Mouse (Mus musculus) myocyte (in vitro differentiated cells): ENCODE data around the gene Lamb3. TPM values are rescaled to one million over a fixed set of nuclear protein-coding genes. Genes with fewer than 3 reads are reported as not detected.

ENCODE experiments used
- H3K27me3 ChIP-seq: one replicate; pipeline ENCODE4 v1.6.1; 2011; ENCODE audit not compliant: control insufficient read depth, insufficient read depth, insufficient read length
- H3K36me3 ChIP-seq: one replicate; pipeline ENCODE4 v1.6.1; 2011; ENCODE audit not compliant: control insufficient read depth, insufficient read depth
- H3K4me2 ChIP-seq: one replicate; pipeline ENCODE4 v1.6.1; 2011; ENCODE audit warnings: low read depth, control low read depth
- H3K4me3 ChIP-seq: one replicate; pipeline ENCODE4 v1.5.1; 2011; ENCODE audit warnings: mild to moderate bottlenecking, control low read depth, moderate library complexity
- H3K79me2 ChIP-seq: one replicate; pipeline ENCODE4 v1.6.1; 2011; ENCODE audit not compliant: control insufficient read depth, insufficient read depth
- H3ac ChIP-seq: one replicate; pipeline ENCODE4 v1.6.1; 2011; ENCODE audit not compliant: control insufficient read depth, insufficient read length
- CEBPB ChIP-seq: IDR thresholded peaks from 2 replicates; pipeline ENCODE4 v1.6.1; 2011; ENCODE audit warnings: mild to moderate bottlenecking, moderate library complexity; ENCODE audit not compliant: poor library complexity, insufficient read depth, severe bottlenecking
- E2F4 ChIP-seq: IDR thresholded peaks from one replicate; pipeline ENCODE4 v1.6.1; 2011; ENCODE audit warnings: mild to moderate bottlenecking, control low read depth, moderate library complexity; ENCODE audit not compliant: insufficient read depth
- MAX ChIP-seq: IDR thresholded peaks from one replicate; pipeline ENCODE4 v1.6.1; 2011; ENCODE audit warnings: low read depth, mild to moderate bottlenecking, control low read depth
- MYOD1 ChIP-seq, 3 experiments: IDR thresholded peaks; one replicate each; pipeline ENCODE4 v1.6.1; 2011; ENCODE audit warnings: control low read depth in 2 of 3, low read depth in 2 of 3, mild to moderate bottlenecking in 2 of 3, moderate library complexity in 1 of 3; ENCODE audit not compliant: insufficient read length in 2 of 3, control insufficient read depth in 1 of 3
- MYOG ChIP-seq, 3 experiments: IDR thresholded peaks; one replicate each; pipeline ENCODE4 v1.6.1; 2011; ENCODE audit warnings: control low read depth in 2 of 3, low read depth in 2 of 3, mild to moderate bottlenecking in 2 of 3; ENCODE audit not compliant: insufficient read length in 2 of 3, control insufficient read depth in 1 of 3, insufficient read depth in 1 of 3
- POLR2A ChIP-seq: IDR thresholded peaks from one replicate; pipeline ENCODE4 v1.6.1; 2011; ENCODE audit warnings: low read depth, mild to moderate bottlenecking, control low read depth, moderate library complexity; ENCODE audit not compliant: insufficient read length
- POLR2AphosphoS2 ChIP-seq: IDR thresholded peaks from one replicate; pipeline ENCODE4 v1.6.1; 2011; ENCODE audit warnings: low read depth, control low read depth; ENCODE audit not compliant: insufficient read length
- REST ChIP-seq: IDR thresholded peaks from one replicate; pipeline ENCODE4 v1.6.1; 2011; ENCODE audit warnings: mild to moderate bottlenecking, control low read depth, moderate library complexity; ENCODE audit not compliant: insufficient read depth, insufficient read length
- SRF ChIP-seq: IDR thresholded peaks from one replicate; pipeline ENCODE4 v1.6.1; 2011; ENCODE audit warnings: low read depth; ENCODE audit not compliant: control insufficient read depth, insufficient read length
- TCF12 ChIP-seq: IDR thresholded peaks from one replicate; pipeline ENCODE4 v1.6.1; 2011; ENCODE audit warnings: mild to moderate bottlenecking, control low read depth; ENCODE audit not compliant: poor library complexity, insufficient read depth, severe bottlenecking
- TCF3 ChIP-seq: IDR thresholded peaks from one replicate; pipeline ENCODE4 v1.6.1; 2011; ENCODE audit warnings: low read depth, control low read depth; ENCODE audit not compliant: insufficient read length
- USF1 ChIP-seq: IDR thresholded peaks from one replicate; pipeline ENCODE4 v1.6.1; 2011; ENCODE audit warnings: low read depth, mild to moderate bottlenecking, control low read depth, moderate library complexity
- polyA plus RNA-seq: library from polyadenylated mRNA; unstranded; fragments of >200 nt; fragmentation: generic; extraction: Trizol; gene quantifications from one replicate; pipeline ENCODE4 v1.2.1, GENCODE M21; 2012; ENCODE audit warnings: missing spikeins

Lamb3 gene
- polyA plus RNA-seq, 1 experiment, result 15.5 TPM

DNA sequence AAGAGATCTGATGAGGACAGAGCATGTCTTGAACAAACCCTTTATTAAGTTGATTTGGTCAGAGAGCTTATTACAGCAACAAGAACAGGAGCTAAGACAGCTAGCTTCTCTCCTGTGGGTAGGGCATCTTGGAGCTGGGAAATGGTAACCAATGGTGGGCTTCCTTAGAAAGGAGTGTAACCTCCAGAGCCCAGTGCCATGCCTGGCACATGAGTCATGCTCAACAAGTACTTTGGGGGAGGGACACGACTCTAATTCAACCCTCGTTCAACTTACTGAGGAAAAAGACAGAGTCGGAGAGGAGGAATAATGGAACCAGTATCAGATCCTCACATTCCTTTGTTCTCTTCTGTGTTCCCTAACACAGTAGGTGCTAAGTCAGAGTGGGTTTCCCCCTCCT is 112.2 kb downstream of the Lamb3 start:
- H3K27me3 ChIP-seq, result no peaks in the 10 kb centered on the region
- no peak overlapping the region for H3K4me3 ChIP-seq
- no peak overlapping the region for H3ac ChIP-seq
- H3K36me3 ChIP-seq, result no peaks in the 10 kb centered on the region
- no peak for TF ChIP-seq POLR2AphosphoS2
- TF ChIP-seq TCF12, result no peak
- no peak for TF ChIP-seq MAX
- TF ChIP-seq MYOG (IDR thresholded peaks at IDR 0.05; ENCODE audit: control insufficient read depth in 1 of 3, insufficient read depth in 1 of 3, insufficient read length in 2 of 3, low read depth in 2 of 3), result no peak
- no peaks in the 10 kb centered on the region for H3K79me2 ChIP-seq
- H3K4me2 ChIP-seq, result peak overlapping the region; percentile 27

DNA sequence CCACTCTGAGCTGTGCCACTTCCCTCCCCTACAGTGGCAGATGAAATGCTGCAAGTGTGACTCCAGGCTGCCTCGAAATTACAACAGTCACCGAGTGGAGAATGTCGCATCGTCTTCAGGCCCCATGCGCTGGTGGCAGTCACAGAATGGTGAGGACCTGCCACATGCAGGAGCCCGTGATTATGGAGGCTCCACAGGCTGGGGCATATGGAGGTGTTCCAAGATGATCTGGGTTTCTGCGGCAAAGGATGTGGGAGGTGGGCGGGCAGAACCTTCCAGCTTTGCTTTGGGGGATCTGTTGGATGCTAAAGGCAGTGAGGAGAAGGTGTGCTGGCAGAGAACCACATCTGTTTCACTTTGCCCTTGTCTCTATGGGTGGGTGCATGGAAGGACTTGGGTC is 112.9 kb downstream of the Lamb3 start:
- Histone ChIP-seq H3K36me3 (no peaks in the 10 kb centered on the region), H3ac (no peak overlapping the region), H3K79me2 (no peaks in the 10 kb centered on the region), H3K4me3 (no peak overlapping the region), H3K4me2 (no peak overlapping the region), H3K27me3 (no peaks in the 10 kb centered on the region)
- no peak for TF ChIP-seq MYOG (IDR thresholded peaks at IDR 0.05; ENCODE audit: control insufficient read depth in 1 of 3, insufficient read depth in 1 of 3, insufficient read length in 2 of 3, low read depth in 2 of 3)
- TF ChIP-seq REST, result no peak
- no peak for TF ChIP-seq E2F4
- no peak for TF ChIP-seq MAX
- no peak for TF ChIP-seq CEBPB
- no peak for TF ChIP-seq SRF
- TF ChIP-seq USF1, result no peak
- TF ChIP-seq POLR2AphosphoS2, result no peak
- TF ChIP-seq MYOD1 (IDR thresholded peaks at IDR 0.05; ENCODE audit: control insufficient read depth in 1 of 3, insufficient read length in 2 of 3, low read depth in 2 of 3), result no peak

DNA sequence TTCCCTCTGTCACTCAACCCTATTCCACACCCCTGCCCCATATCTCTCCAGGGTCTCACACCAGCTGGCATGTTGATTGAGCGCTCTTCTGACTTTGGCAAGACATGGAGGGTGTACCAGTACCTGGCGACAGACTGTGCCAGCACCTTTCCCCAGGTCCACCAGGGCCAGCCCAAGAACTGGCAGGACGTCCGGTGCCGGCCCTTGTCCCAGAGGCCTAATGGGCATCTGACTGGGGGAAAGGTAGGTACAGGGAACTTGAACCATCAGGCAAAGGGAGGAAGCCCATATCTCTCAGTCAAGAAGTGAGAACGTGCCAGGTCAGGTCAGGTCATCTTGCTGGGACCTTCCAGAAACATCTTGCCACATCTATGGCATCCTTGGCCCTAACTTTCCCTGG is 116.2 kb downstream of the Lamb3 start:
- no peak overlapping the region for H3K4me2 ChIP-seq
- no peaks in the 10 kb centered on the region for H3K79me2 ChIP-seq
- TF ChIP-seq USF1 (no peak), SRF (no peak), POLR2A (no peak), E2F4 (no peak), MYOG (IDR thresholded peaks at IDR 0.05; ENCODE audit: control insufficient read depth in 1 of 3, insufficient read depth in 1 of 3, insufficient read length in 2 of 3, low read depth in 2 of 3) (no peak), POLR2AphosphoS2 (no peak), MAX (no peak), TCF3 (no peak), CEBPB (no peak), MYOD1 (IDR thresholded peaks at IDR 0.05; ENCODE audit: control insufficient read depth in 1 of 3, insufficient read length in 2 of 3, low read depth in 2 of 3) (no peak), REST (no peak)
- no peak overlapping the region for H3ac ChIP-seq
- H3K4me3 ChIP-seq, result no peak overlapping the region
- H3K36me3 ChIP-seq, result no peaks in the 10 kb centered on the region
- no peaks in the 10 kb centered on the region for H3K27me3 ChIP-seq

DNA sequence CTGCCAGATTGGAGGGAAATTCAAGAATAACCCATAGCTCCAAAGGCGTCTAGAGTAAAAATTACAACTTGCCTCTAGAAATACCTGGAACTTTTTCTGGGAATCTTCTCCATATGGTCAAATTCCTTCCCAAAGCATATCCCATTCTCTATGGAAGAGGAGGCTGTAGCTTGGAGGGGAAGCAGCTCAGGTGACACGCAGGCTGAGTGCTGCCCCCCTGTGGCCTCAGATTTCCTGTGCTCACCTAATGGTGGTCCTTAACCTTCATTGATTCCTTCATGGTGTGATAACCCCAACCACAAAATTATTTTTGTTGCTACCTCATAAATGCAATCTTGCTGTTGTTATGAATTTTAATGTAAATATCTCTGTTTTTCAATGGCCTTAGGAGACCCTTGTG is 116.7 kb downstream of the Lamb3 start:
- Histone ChIP-seq H3K4me2 (no peak overlapping the region), H3K27me3 (no peaks in the 10 kb centered on the region), H3K4me3 (no peak overlapping the region), H3ac (no peak overlapping the region), H3K36me3 (no peaks in the 10 kb centered on the region), H3K79me2 (no peaks in the 10 kb centered on the region)
- TF ChIP-seq SRF (no peak), POLR2AphosphoS2 (no peak), POLR2A (no peak)

DNA sequence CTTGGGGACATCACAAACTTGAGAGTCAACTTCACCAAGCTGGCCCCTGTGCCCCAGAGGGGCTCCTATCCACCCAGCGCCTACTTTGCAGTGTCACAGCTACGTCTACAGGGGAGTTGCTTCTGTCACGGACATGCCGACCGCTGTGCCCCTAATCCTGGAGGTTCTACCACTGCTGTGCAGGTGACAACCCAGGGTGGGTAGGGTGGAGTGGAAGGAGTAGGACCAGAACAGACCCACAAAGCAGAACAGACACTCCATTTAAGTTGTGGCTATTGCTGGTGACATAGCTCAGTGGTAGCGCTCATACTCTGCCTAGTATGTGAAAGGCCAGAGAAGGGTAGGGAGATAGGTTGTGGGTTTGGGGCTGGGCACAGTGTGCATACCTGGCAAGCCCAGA is 118.4 kb downstream of the Lamb3 start:
- TF ChIP-seq MYOG (IDR thresholded peaks at IDR 0.05; ENCODE audit: control insufficient read depth in 1 of 3, insufficient read depth in 1 of 3, insufficient read length in 2 of 3, low read depth in 2 of 3) (no peak), SRF (no peak)
- Histone ChIP-seq H3K79me2 (no peaks in the 10 kb centered on the region), H3K4me2 (no peak overlapping the region)

DNA sequence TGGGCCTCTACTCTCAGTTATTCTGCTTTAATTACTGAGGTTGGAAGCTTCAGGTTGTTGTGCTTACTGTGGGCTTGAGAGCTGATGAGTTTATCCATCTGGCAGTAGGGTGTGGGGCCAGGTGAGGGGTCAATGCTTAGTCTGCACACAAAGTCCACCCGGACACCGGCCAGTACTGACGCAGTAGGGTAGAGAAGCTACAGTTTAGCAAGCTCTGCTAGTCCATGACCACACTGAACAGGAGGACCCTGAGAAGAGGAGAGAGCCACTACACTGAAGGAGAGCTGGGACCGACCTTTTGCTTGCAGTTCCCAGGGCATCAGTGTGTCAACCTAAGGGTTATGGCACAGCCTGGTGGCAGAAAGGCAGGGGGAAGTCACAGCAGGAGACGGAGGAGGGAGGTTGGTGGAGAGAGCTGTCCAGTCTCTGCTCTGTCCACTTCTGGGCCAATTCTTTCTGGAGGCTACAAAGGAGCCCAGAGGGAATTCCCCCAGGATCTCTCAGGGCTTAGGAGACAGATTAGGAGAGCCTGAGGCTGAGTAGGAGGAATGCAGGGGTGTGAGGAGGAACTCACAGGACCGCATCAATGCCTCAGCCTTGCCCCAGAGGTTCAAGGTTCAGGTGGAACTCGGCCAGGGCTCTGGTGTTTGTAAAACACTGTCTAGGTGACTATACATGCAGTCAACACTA is 119.1 kb downstream of the Lamb3 start:
- Histone ChIP-seq H3K4me3 (no peak overlapping the region), H3K79me2 (no peaks in the 10 kb centered on the region), H3ac (no peak overlapping the region), H3K4me2 (no peak overlapping the region), H3K36me3 (no peaks in the 10 kb centered on the region), H3K27me3 (no peaks in the 10 kb centered on the region)
- TF ChIP-seq USF1 (no peak), POLR2A (no peak), MYOG (IDR thresholded peaks at IDR 0.05; ENCODE audit: control insufficient read depth in 1 of 3, insufficient read depth in 1 of 3, insufficient read length in 2 of 3, low read depth in 2 of 3) (no peak), TCF3 (no peak), POLR2AphosphoS2 (no peak), CEBPB (no peak), SRF (no peak), E2F4 (no peak), REST (no peak), TCF12 (no peak), MAX (no peak), MYOD1 (IDR thresholded peaks at IDR 0.05; ENCODE audit: control insufficient read depth in 1 of 3, insufficient read length in 2 of 3, low read depth in 2 of 3) (no peak)

More for the DNA sequence above, 118.4 kb downstream of the Lamb3 start:
- no peaks in the 10 kb centered on the region for H3K27me3 ChIP-seq
- no peak overlapping the region for H3ac ChIP-seq
- no peaks in the 10 kb centered on the region for H3K36me3 ChIP-seq
- H3K4me3 ChIP-seq, result no peak overlapping the region
